Mouse (Mus musculus) kidney, postnatal 0 days (tissue): ENCODE results near the gene Olfr220. TPM values are rescaled to one million over a fixed set of nuclear protein-coding genes. Genes with fewer than 3 reads are reported as not detected.

ENCODE experiments used
- ATAC-seq: fragments of 200-750 bp; cut with Nextera tagmentation; replicated peaks from 2 replicates; pipeline ENCODE4 v1.8.0; 2017; ENCODE audit warnings: low read depth, moderate number of reproducible peaks, moderate TSS enrichment, moderate library complexity; ENCODE audit not compliant: low FRiP score
- DNase-seq: peaks from one replicate; pipeline ENCODE4 v3.0.0-alpha.2; 2016; ENCODE audit warnings: low spot score
- H3K27ac ChIP-seq: fragments of 300-500 bp; sonication (generic); 2 replicates; pipeline ENCODE4 v1.5.1; 2014; ENCODE audit warnings: mild to moderate bottlenecking
- H3K27me3 ChIP-seq: fragments of 300-500 bp; sonication (generic); 2 replicates; pipeline ENCODE4 v1.6.1; 2014; ENCODE audit warnings: low read length, mixed read lengths; ENCODE audit not compliant: insufficient read depth
- H3K36me3 ChIP-seq: fragments of 300-500 bp; sonication (generic); 2 replicates; pipeline ENCODE4 v1.6.1; 2014; ENCODE audit warnings: low read length, mixed read lengths; ENCODE audit not compliant: insufficient read depth
- H3K4me1 ChIP-seq: fragments of 300-500 bp; sonication (generic); replicated peaks from 2 replicates; pipeline ENCODE4 v1.6.1; 2014; ENCODE audit warnings: antibody characterized with exemption, low read length, mixed read lengths; ENCODE audit not compliant: insufficient read depth
- H3K4me2 ChIP-seq: fragments of 300-500 bp; sonication (generic); 2 replicates; pipeline ENCODE4 v1.6.1; 2014; ENCODE audit warnings: mild to moderate bottlenecking, low read length, moderate library complexity, mixed read lengths
- H3K4me3 ChIP-seq: fragments of 300-500 bp; sonication (generic); replicated peaks from 2 replicates; pipeline ENCODE4 v1.5.1; 2014; ENCODE audit warnings: low read depth, low read length
- H3K9ac ChIP-seq: fragments of 300-500 bp; sonication (generic); 2 replicates; pipeline ENCODE4 v1.6.1; 2014; ENCODE audit warnings: low read depth, low read length
- H3K9me3 ChIP-seq: fragments of 300-500 bp; sonication (generic); replicated peaks from 2 replicates; pipeline ENCODE4 v1.6.1; 2016; ENCODE audit warnings: low read length, inconsistent platforms, mixed read lengths
- CTCF ChIP-seq: IDR thresholded peaks from 2 replicates; pipeline ENCODE4 v1.5.1; 2016; ENCODE audit warnings: antibody characterized with exemption, low read depth, mild to moderate bottlenecking, moderate library complexity
- WGBS: fragments of 180-500 bp; shearing (Covaris S2); extraction: QIAGEN DNeasy Blood & Tissue Kit; methylation state at CpG from one replicate; pipeline ENCODE4 v1.1.7; 2014; 5-methylcytosine and 5-hydroxymethylcytosine counted together
- polyA plus RNA-seq: library from polyadenylated mRNA; unstranded; fragments of >200 nt; fragmentation: Nextera tagmentation; extraction: Ambion mirVana; gene quantifications from 2 replicates; pipeline ENCODE4 v1.2.1, GENCODE M21; 2015

Olfr220 gene
- polyA plus RNA-seq: not detected in 2 replicates

DNA sequence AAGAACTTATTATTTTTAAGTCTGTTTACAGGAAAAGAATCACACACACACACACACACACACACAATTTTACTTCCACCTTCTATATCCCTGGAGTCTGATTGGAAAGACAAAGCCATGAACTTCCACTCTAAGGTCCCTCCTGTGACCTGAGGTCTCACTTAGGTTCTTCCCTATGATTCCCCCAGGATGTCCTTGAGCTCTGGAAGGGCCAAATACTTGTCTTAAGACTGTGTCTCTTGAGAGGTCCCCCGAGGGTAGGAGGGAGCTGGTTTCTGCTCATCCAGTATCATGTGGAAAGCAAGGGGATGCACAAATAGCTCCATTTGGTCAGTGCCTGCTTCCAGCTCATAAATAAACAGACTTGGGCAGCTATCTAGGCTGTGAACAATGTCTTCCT, at the start of gene Olfr220:
TSS of gene Olfr220 (plus strand) at position 301 of the 400 bp plus-strand sequence.
- ATAC-seq: no peak
- 46% methylated on average over 1 of the region's 1 CpGs for WGBS
- H3K36me3 ChIP-seq: no peaks in the 10 kb centered on the region

GRCm38 (mm10) chr1:174422959-174423358, 18.9 kb upstream of the Olfr220 start:
- no peak overlapping the region for H3K9ac ChIP-seq
- 89% methylated on average over 4 of the region's 4 CpGs for WGBS
- no peaks in the 10 kb centered on the region for H3K36me3 ChIP-seq
- DNase-seq (no peak), ATAC-seq (no peak)
- no peak overlapping the region for H3K27ac ChIP-seq
- no peak overlapping the region for H3K4me3 ChIP-seq
- H3K4me1 ChIP-seq: no peaks in the 10 kb centered on the region
- no peaks in the 10 kb centered on the region for H3K27me3 ChIP-seq
- no peak overlapping the region for H3K4me2 ChIP-seq
- no peak for TF ChIP-seq CTCF
- no peaks in the 10 kb centered on the region for H3K9me3 ChIP-seq

More for the DNA sequence above, at the start of gene Olfr220:
- H3K4me1 ChIP-seq: no peaks in the 10 kb centered on the region
- no peak for TF ChIP-seq CTCF
- H3K27me3 ChIP-seq: no peaks in the 10 kb centered on the region
- H3K9ac ChIP-seq: no peak within 1 kb of the TSS
- no peak for DNase-seq
- no peak within 1 kb of the TSS for H3K4me2 ChIP-seq
- no peak within 1 kb of the TSS for H3K4me3 ChIP-seq
- H3K9me3 ChIP-seq: no peaks in the 10 kb centered on the region
- H3K27ac ChIP-seq: no peak within 1 kb of the TSS

GRCm38 (mm10) chr1:174423764-174424163, 18.1 kb upstream of the Olfr220 start, which contains the start of gene Olfr414:
TSS of gene Olfr414 (plus strand) at chr1:174424064.
- no peaks in the 10 kb centered on the region for H3K9me3 ChIP-seq
- no peak for ATAC-seq
- no peaks in the 10 kb centered on the region for H3K4me1 ChIP-seq
- no peak within 1 kb of the TSS for H3K4me3 ChIP-seq
- H3K4me2 ChIP-seq: no peak within 1 kb of the TSS
- no peak within 1 kb of the TSS for H3K9ac ChIP-seq
- no peak within 1 kb of the TSS for H3K27ac ChIP-seq
- no peak for DNase-seq
- H3K36me3 ChIP-seq: no peaks in the 10 kb centered on the region
- no peak for TF ChIP-seq CTCF
- WGBS: 65% methylated on average over 1 of the region's 1 CpGs
- H3K27me3 ChIP-seq: no peaks in the 10 kb centered on the region

DNA sequence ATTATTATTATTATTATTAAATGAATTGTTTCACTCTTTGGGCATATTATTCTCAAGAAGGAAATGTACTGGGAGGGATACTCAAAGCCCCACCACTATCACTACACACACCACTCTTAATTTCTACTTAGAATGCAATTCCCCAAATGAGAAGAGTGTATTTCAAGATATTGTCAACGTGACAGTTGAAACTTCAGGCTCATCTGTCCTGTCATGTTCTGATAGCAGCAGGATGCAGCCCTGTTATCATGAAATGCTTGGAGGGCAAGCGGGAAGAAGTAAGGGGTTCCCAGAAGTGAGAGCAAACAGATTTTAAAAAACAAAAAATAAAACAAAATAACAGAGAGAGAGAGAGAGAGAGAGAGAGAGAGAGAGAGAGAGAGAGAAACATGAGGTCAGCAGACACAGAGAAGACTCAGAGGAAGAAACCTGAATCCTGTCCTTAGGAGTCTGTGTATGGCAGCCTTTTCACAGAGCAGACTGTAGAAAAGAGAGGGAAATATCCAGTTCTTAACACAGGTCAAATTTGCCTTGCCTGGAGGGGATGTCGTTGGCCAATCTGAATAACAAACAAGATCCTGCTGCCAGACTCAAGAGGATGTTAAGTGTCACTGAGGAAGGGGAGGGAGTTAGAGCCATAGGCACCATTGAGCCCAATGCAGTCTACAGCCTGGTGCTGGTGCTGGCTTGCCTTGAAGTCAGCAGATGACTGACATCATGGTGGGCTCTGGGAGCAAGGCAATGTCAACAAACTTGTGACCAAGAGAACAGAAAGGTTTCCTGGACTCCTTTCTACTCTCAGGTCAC, 15.5 kb upstream of the Olfr220 start:
- Histone ChIP-seq H3K4me2 (no peak overlapping the region), H3K27ac (no peak overlapping the region), H3K4me3 (no peak overlapping the region), H3K27me3 (no peaks in the 10 kb centered on the region), H3K9me3 (no peaks in the 10 kb centered on the region), H3K9ac (no peak overlapping the region), H3K36me3 (no peaks in the 10 kb centered on the region), H3K4me1 (no peaks in the 10 kb centered on the region)
- DNase-seq: no peak
- no peak for ATAC-seq
- TF ChIP-seq CTCF: no peak
- 56% methylated on average over 3 of the region's 3 CpGs for WGBS

DNA sequence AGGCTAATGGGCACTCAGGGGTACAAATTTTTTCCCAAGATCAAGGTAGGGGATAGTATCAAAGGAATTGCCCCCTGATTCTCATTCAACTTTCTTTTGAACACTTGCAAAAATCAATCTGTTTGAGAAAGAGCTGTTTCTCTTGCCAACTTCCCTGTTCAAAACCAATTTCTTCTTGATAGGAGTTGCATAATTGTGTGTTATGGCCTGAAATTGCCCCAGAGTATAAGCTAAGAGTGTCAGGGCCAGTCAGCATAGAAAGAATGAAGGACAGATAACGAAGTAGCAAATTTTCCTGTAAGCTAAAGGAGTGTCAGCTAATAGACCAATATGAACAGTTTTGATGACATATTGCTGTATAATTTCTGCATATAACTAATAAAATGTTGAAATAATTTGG, 14.5 kb upstream of the Olfr220 start:
- TF ChIP-seq CTCF: no peak
- Histone ChIP-seq H3K9me3 (no peaks in the 10 kb centered on the region), H3K4me2 (no peak overlapping the region), H3K27ac (no peak overlapping the region), H3K9ac (no peak overlapping the region), H3K4me3 (no peak overlapping the region), H3K36me3 (no peaks in the 10 kb centered on the region), H3K4me1 (no peaks in the 10 kb centered on the region), H3K27me3 (no peaks in the 10 kb centered on the region)
- 76% methylated on average over 1 of the region's 1 CpGs for WGBS
- ATAC-seq: no peak
- DNase-seq: no peak

DNA sequence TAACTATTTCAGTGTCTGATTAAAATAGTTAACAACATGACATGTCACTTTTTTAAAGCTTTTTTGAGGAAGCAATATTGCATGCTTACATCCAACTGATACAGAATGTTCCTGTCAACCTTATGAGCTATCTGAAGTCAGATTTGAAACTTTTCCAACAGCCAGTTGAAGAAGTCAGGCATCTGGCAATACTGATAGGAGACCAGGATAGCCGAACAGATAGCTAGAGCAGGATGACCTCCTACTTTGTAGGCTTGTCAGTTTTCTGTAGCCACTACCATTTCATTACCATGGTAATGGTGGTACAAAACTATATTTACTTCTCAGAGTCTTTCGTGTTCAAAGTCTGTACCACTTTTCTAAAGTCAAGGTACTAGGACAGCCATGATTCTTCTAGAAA, 13.5 kb upstream of the Olfr220 start:
- Histone ChIP-seq H3K36me3 (no peaks in the 10 kb centered on the region), H3K27me3 (no peaks in the 10 kb centered on the region), H3K4me2 (no peak overlapping the region), H3K9me3 (no peaks in the 10 kb centered on the region), H3K4me3 (no peak overlapping the region), H3K9ac (no peak overlapping the region), H3K27ac (no peak overlapping the region), H3K4me1 (no peaks in the 10 kb centered on the region)
- no peak for ATAC-seq
- no peak for TF ChIP-seq CTCF
- no peak for DNase-seq
- WGBS: 83% methylated on average over 2 of the region's 2 CpGs
